Mouse (Mus musculus) liver, embryonic 12.5 days (tissue): Measurements from ENCODE around the gene Fam213a. TPM values are rescaled to one million over a fixed set of nuclear protein-coding genes. Genes with fewer than 3 reads are reported as not detected.

Source experiments
- ATAC-seq: fragments of 200-750 bp; cut with Nextera tagmentation; 2 replicates; pipeline ENCODE4 v1.8.0; 2017; ENCODE audit warnings: moderate number of reproducible peaks, mild to moderate bottlenecking, moderate library complexity
- H3K27ac ChIP-seq: fragments of 300-500 bp; sonication (generic); 2 replicates; pipeline ENCODE4 v1.5.1; 2016; ENCODE audit warnings: mild to moderate bottlenecking
- H3K27me3 ChIP-seq: fragments of 300-500 bp; sonication (generic); replicated peaks from 2 replicates; pipeline ENCODE4 v1.6.1; 2016; ENCODE audit warnings: mild to moderate bottlenecking, moderate library complexity
- H3K36me3 ChIP-seq: fragments of 300-500 bp; sonication (generic); 2 replicates; pipeline ENCODE4 v1.6.1; 2016; ENCODE audit warnings: mild to moderate bottlenecking, moderate library complexity
- H3K4me1 ChIP-seq: fragments of 300-500 bp; sonication (generic); 2 replicates; pipeline ENCODE4 v1.6.1; 2016
- H3K4me2 ChIP-seq: fragments of 300-500 bp; sonication (generic); 2 replicates; pipeline ENCODE4 v1.6.1; 2016; ENCODE audit warnings: mild to moderate bottlenecking, moderate library complexity
- H3K4me3 ChIP-seq: fragments of 300-500 bp; sonication (generic); 2 replicates; pipeline ENCODE4 v1.5.1; 2016; ENCODE audit warnings: mild to moderate bottlenecking, moderate library complexity
- H3K9ac ChIP-seq: fragments of 300-500 bp; sonication (generic); 2 replicates; pipeline ENCODE4 v1.6.1; 2016; ENCODE audit warnings: mild to moderate bottlenecking, moderate library complexity
- H3K9me3 ChIP-seq: fragments of 300-500 bp; sonication (generic); replicated peaks from 2 replicates; pipeline ENCODE4 v1.6.1; 2016; ENCODE audit warnings: mild to moderate bottlenecking, moderate library complexity
- WGBS: fragments of 180-500 bp; shearing (Covaris S2); methylation state at CpG from one replicate; pipeline ENCODE4 v1.1.7; 2016; ENCODE audit not compliant: insufficient replicate concordance; 5-methylcytosine and 5-hydroxymethylcytosine counted together
- polyA plus RNA-seq: library from polyadenylated mRNA; unstranded; fragments of >200 nt; fragmentation: Nextera tagmentation; extraction: Ambion mirVana; gene quantifications from 2 replicates; pipeline ENCODE4 v1.2.1, GENCODE M21; 2016

Gene Fam213a
- polyA plus RNA-seq, 1 experiment from 2014 or later: 79.0 TPM

DNA sequence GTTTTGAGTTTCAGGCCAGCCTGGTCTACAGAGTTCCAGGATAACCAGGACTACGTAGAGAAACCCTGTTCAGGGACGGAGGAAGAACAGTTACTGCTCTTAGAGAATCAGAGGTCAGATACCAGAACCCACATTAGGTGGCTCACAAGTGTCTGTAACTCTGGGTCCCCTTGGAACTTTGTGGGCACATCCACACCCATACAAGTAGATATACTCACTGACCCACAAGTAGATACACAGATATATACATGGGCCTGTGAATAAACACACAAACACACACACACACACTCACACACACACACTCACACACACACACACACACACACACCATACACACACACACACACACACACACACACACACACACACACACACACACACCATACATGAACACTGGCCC, 11.5 kb upstream of the Fam213a start:
- H3K4me1 ChIP-seq: peaks cover 41% of the 10 kb centered on the region
- 56% methylated on average over 2 of the region's 2 CpGs for WGBS
- peak overlapping the region; percentile 32 for H3K9ac ChIP-seq
- H3K27ac ChIP-seq: peak overlapping the region; percentile 76
- no peak overlapping the region for H3K4me3 ChIP-seq
- no peaks in the 10 kb centered on the region for H3K36me3 ChIP-seq
- H3K27me3 ChIP-seq: no peaks in the 10 kb centered on the region
- peak overlapping the region; percentile 49 for H3K4me2 ChIP-seq
- peak; percentile 56 for ATAC-seq
- H3K9me3 ChIP-seq: no peaks in the 10 kb centered on the region

DNA sequence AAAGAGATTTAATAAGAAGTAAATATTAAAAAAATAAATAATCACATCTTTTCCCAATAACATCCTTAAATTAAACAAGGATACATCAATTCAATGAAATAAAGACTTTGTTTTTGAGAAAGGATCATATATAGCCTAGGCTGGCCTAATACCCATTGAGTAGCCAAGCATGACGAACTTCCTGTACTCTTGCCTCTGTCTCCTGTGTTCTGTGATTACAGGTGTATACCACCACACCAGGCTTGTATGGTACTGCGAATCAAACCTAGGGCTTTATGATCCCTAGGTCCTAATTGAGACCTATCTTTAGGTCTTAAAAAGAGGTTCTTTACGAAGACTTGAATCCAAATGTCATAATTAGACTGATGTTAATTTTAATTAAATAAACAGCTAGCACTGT, 7.7 kb upstream of the Fam213a start:
- no peak for ATAC-seq
- WGBS: 76% methylated on average over 3 of the region's 3 CpGs
- no peak overlapping the region for H3K4me3 ChIP-seq

DNA sequence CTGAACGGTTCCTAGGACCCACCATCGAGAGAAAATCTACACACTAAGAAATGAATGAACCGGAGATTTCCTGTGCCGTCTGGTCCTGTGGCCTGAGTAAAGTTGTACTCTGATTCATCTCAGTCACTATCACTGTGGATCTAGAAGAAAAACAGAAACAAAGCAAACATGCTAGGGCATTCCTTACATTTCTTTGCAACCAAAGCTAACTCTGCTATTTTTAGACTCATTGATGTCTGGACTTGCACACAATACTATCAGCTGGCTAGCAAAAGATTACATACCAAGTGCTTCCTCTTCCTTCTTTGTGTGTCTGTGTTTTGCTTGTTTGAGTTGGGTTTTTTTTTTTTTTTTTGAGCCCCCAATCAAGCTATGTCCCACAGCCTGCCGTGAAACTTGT, 3.9 kb upstream of the Fam213a start:
- no peak overlapping the region for H3K27ac ChIP-seq
- peaks cover 40% of the 10 kb centered on the region for H3K4me1 ChIP-seq
- ATAC-seq: no peak
- no peaks in the 10 kb centered on the region for H3K36me3 ChIP-seq
- 32% methylated on average over 5 of the region's 5 CpGs for WGBS
- no peak overlapping the region for H3K9ac ChIP-seq
- H3K4me3 ChIP-seq: no peak overlapping the region
- no peak overlapping the region for H3K4me2 ChIP-seq
- no peaks in the 10 kb centered on the region for H3K9me3 ChIP-seq
- peaks cover 13% of the 10 kb centered on the region for H3K27me3 ChIP-seq

More for the DNA sequence above, 7.7 kb upstream of the Fam213a start:
- H3K36me3 ChIP-seq: no peaks in the 10 kb centered on the region
- no peak overlapping the region for H3K4me2 ChIP-seq
- H3K9me3 ChIP-seq: no peaks in the 10 kb centered on the region
- H3K4me1 ChIP-seq: peaks cover 43% of the 10 kb centered on the region
- no peak overlapping the region for H3K9ac ChIP-seq
- no peaks in the 10 kb centered on the region; the same call in 1 of the 2 replicates for H3K27me3 ChIP-seq
- no peak overlapping the region for H3K27ac ChIP-seq

DNA sequence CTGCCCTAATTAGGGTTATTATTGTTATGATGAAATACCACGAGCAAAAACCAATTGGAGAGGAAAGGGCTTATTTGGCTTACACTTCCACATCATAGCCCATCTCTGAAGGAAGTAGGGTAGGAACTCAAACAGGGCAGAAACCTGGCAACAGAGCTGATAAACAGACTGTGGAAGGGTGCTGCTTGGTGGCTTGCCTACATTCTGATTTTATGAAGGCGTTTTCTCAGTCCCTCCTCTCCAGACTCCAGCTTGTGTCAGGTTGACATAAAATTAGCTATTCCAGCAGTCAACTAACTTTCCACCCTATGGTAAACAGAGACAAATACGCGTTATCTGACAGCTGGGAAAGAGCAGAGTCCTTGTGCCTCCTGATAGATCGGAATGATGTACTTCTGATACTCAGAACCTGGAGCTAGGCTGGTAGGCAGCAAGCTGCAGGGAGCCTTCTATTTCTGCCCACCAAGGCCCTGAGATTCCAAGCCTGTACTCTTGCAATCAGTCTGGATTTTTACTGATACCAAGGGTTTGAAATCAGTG, 1.2 kb upstream of the Fam213a start:
- ATAC-seq: no peak
- peaks cover 65% of the 10 kb centered on the region for H3K4me1 ChIP-seq
- peak overlapping the region; percentile 92; the same call in 1 of the 2 replicates for H3K4me2 ChIP-seq
- H3K9ac ChIP-seq: no peak overlapping the region; the same call in 1 of the 2 replicates
- no peak overlapping the region for H3K27ac ChIP-seq
- no peak overlapping the region for H3K4me3 ChIP-seq
- H3K9me3 ChIP-seq: no peaks in the 10 kb centered on the region
- no peaks in the 10 kb centered on the region for H3K36me3 ChIP-seq
- 52% methylated on average over 5 of the region's 5 CpGs for WGBS
- peaks cover 13% of the 10 kb centered on the region for H3K27me3 ChIP-seq

DNA sequence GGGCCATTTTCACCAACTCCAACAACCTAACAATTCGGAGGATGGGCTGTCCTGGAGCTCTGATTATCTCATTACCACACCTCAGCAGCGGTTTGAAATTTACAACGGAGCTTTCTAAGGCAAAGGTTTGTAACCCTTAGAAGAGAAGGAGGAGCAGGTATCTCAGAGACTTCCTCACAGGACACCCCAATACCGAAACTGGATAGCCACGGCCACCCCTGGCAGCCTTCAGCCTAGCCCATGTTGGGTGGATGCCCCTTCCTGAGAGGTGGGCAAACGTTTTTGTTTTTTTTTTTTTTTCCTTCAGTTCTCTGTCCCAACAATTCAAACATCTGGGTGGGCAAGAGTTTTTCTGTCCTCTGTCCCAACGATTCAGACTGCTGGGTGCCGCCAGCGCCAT, 445 bp downstream of the Fam213a start:
- Histone ChIP-seq H3K4me2 (peak overlapping the region; percentile 92), H3K4me3 (peak overlapping the region; percentile 69), H3K9ac (peak overlapping the region; percentile 89), H3K27ac (peak overlapping the region; percentile 83), H3K9me3 (no peaks in the 10 kb centered on the region), H3K36me3 (no peaks in the 10 kb centered on the region), H3K27me3 (peaks cover 13% of the 10 kb centered on the region), H3K4me1 (peaks cover 81% of the 10 kb centered on the region)
- 10% methylated on average over 9 of the region's 9 CpGs for WGBS
- ATAC-seq: peak; percentile 7; the same call in 1 of the 2 replicates

DNA sequence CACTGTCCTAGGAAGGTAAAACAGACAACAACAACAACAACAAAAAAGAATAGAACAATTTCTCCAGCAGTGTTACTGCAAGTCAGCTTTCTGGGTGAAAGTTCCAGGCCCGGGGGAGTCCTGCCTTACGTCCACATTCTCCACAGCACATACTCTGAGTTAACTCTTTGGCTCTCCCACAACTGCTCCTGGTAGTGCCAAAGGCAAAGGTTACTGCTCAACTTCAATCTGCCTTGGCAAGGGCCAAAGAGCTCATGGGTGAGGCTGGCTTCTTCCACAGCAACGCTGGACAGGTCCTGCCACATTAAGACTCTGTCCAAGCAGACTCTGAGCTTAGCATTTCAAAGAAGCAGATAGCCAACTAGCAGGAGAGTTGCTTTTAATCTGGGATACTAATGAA, 1.7 kb downstream of the Fam213a start:
- H3K36me3 ChIP-seq: no peaks in the 10 kb centered on the region
- H3K27ac ChIP-seq: peak overlapping the region; percentile 83

DNA sequence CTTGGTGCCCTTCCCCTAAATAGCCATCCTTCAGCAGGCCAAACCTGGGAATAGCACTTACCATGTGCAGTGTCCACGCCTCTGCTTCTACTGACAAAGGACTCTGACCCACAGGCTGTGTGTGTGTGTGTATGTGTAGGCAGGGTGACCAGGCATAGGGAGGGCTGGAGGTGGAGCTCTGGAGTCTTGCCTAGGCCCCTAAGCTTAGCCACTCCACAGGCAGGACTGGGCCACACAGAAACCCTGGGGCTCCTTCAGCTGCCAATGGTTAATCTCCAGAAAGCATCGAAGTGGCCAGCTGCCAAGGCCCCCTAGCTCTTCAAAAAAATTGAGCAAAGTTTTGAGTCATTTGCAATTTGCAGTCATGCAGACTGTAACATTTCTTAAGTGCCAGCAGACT, 5.5 kb downstream of the Fam213a start:
- peak overlapping the region; percentile 65 for H3K4me2 ChIP-seq
- H3K36me3 ChIP-seq: peaks cover 16% of the 10 kb centered on the region
- peak overlapping the region; percentile 67 for H3K9ac ChIP-seq
- H3K27me3 ChIP-seq: no peaks in the 10 kb centered on the region
- H3K4me3 ChIP-seq: peak overlapping the region; percentile 39
- peak; percentile 83 for ATAC-seq
- H3K4me1 ChIP-seq: peaks cover 96% of the 10 kb centered on the region
- WGBS: 38% methylated on average over 2 of the region's 2 CpGs
- no peaks in the 10 kb centered on the region for H3K9me3 ChIP-seq
- peak overlapping the region; percentile 91 for H3K27ac ChIP-seq

More for the DNA sequence above, 1.7 kb downstream of the Fam213a start:
- Histone ChIP-seq H3K27me3 (peaks cover 13% of the 10 kb centered on the region), H3K4me1 (peaks cover 84% of the 10 kb centered on the region), H3K4me2 (peak overlapping the region; percentile 92), H3K9ac (no peak overlapping the region), H3K9me3 (no peaks in the 10 kb centered on the region), H3K4me3 (no peak overlapping the region)
- no peak for ATAC-seq
- WGBS: 78% methylated on average over 3 of the region's 3 CpGs

DNA sequence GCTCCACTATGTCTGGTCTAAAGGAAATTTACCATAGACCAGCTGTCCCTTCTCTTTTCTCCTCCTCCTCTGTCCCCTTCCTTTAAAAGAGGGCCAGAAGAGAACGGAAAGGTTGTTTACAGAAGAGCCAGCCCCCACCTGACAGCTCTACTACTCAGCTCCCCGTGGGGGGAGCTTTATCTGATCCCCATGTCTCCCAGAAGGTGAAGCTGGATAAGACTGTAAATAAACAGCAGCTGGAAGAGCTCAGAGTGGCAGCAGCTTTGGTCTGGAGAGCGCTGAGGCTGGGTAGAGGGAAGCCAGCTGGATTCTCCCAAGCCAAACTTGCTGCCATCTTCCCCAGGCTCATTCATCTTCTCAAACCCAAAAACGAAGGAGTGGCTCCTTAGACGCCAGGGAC, 5.9 kb downstream of the Fam213a start:
- 14% methylated on average over 5 of the region's 5 CpGs for WGBS
- Histone ChIP-seq H3K9me3 (no peaks in the 10 kb centered on the region), H3K36me3 (peaks cover 21% of the 10 kb centered on the region), H3K9ac (peak overlapping the region; percentile 67), H3K4me3 (peak overlapping the region; percentile 39), H3K27me3 (no peaks in the 10 kb centered on the region), H3K27ac (peak overlapping the region; percentile 91), H3K4me1 (peaks cover 94% of the 10 kb centered on the region), H3K4me2 (peak overlapping the region; percentile 65)
- ATAC-seq: peak; percentile 87

DNA sequence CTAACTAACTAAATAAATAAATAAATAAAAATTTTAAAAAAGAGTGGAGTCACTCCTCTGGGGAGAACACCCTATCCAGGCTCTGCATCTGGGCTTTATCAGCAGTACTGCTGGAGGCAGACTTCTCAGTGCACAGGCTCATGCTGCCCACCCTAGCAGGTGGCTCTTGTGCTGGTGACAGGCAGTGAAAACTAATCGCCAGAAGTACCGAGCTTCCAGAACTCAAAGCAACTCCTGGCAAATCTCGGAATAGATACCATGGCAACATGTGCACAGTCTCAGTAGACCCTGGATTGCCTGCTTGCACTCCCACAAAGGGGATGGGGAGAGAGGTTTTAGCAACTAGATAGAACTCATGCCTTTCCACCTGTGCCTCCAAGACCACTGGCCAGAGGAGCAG, 6.7 kb downstream of the Fam213a start:
- peaks cover 86% of the 10 kb centered on the region for H3K4me1 ChIP-seq
- peaks cover 28% of the 10 kb centered on the region for H3K36me3 ChIP-seq
- H3K27me3 ChIP-seq: no peaks in the 10 kb centered on the region
- peak overlapping the region; percentile 91 for H3K27ac ChIP-seq
- ATAC-seq: peak; percentile 91
- peak overlapping the region; percentile 67 for H3K9ac ChIP-seq
- 17% methylated on average over 3 of the region's 3 CpGs for WGBS
- H3K9me3 ChIP-seq: no peaks in the 10 kb centered on the region
- H3K4me2 ChIP-seq: peak overlapping the region; percentile 65
- peak overlapping the region; percentile 39 for H3K4me3 ChIP-seq

DNA sequence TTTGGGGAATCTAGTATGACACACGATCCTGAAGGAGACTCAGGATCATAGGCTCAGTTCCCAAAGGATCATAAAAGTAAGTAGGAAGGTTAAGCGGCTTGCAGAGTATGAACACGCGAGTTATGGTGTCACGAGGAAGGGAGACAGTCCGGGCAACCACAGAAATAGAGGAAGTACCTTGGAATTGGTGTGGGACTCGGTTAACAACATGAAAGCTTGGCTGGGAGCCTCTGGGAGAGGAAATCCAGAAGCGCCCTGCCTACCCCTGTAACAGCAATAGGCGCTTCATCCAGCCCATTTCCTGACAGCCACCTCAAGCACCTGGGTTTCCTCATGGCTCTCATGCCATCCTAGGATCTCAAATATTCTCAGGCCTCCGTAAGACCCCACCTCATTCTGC, 7.3 kb downstream of the Fam213a start:
- Histone ChIP-seq H3K27ac (peak overlapping the region; percentile 91), H3K4me2 (peak overlapping the region; percentile 65), H3K4me1 (peaks cover 82% of the 10 kb centered on the region), H3K9ac (peak overlapping the region; percentile 67), H3K9me3 (no peaks in the 10 kb centered on the region), H3K27me3 (no peaks in the 10 kb centered on the region), H3K36me3 (peaks cover 34% of the 10 kb centered on the region), H3K4me3 (peak overlapping the region; percentile 39)
- 53% methylated on average over 10 of the region's 10 CpGs for WGBS
- no peak for ATAC-seq

DNA sequence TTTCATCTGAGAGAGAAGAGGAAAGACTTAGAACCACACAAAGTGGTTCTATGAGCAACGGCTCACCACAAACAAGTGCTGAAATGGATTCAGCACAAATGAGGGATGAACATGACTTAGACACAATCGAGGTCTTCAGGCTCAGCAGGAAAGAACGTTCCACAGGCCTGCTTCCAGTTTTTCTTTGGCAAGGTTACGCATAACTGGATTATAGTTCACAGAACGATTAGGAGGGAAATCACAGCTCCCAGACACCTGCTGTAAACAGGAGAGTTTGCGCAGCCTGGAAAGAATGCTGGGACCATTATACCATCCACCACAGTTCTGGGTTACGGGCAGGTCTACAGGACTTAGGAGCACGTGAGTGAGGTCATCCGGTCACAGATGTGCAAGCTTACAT, 7.9 kb downstream of the Fam213a start:
- H3K4me1 ChIP-seq: peaks cover 76% of the 10 kb centered on the region
- ATAC-seq: no peak
- H3K4me3 ChIP-seq: peak overlapping the region; percentile 39
- peak overlapping the region; percentile 67 for H3K9ac ChIP-seq
- peak overlapping the region; percentile 91 for H3K27ac ChIP-seq
- H3K36me3 ChIP-seq: peaks cover 40% of the 10 kb centered on the region
- no peaks in the 10 kb centered on the region for H3K27me3 ChIP-seq
- 85% methylated on average over 9 of the region's 9 CpGs for WGBS
- no peaks in the 10 kb centered on the region for H3K9me3 ChIP-seq
- peak overlapping the region; percentile 65 for H3K4me2 ChIP-seq

DNA sequence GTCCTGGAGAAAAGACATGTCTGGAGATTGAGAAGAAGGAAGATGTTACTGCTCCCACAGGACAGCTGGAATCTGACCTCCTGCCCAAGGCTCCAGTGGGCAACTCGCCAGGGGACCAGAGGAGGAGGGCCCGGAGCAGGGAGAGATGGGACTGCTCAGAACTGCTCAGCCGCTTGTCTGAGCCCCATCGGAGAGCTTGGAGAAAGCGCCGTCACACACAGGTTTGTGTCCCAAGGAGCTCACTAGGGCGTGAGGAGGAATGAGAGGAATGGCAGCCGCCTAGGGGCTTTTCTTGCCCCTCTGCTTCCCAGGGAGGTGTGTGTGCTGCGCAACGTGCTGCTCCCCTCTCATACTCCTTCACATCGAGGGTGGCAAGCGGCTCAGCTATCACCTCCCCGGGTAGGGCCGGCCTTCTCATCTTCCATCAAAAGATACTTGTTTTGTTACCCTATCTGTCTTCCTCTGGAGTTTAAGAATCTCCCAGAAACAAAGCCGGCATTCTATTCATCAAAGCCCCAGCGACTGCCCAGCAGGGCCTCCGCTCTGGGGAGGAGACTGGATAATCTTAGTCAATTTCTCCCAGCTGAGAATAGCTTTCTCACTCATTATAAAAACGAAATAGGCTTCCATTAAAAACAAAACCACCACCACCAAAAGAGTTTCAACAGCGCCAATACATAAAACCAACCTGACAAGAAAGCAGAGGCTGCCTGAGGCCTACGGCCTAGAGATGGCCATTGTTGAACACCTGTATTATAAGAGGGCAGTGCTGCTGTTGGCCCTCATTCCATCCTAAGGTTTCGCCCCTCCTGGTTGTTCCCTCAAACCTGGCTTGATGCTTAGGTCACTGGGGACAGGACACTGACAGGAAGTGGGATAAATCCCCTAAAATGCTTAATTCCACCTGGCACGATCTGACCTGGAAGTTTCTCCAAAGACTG, 9.1 kb downstream of the Fam213a start:
- Histone ChIP-seq H3K9ac (peak overlapping the region; percentile 28), H3K36me3 (peaks cover 52% of the 10 kb centered on the region), H3K4me2 (peak overlapping the region; percentile 65), H3K9me3 (no peaks in the 10 kb centered on the region), H3K4me3 (0 out of 2 replicates have a peak overlapping the region, but pooled peaks have one; percentile 3), H3K27me3 (no peaks in the 10 kb centered on the region), H3K4me1 (peaks cover 64% of the 10 kb centered on the region), H3K27ac (peak overlapping the region; percentile 43)
- 65% methylated on average over 22 of the region's 22 CpGs for WGBS
- no peak for ATAC-seq
